Mouse (Mus musculus) forebrain, embryonic 14.5 days (tissue): Measurements from ENCODE around the gene Hectd1. TPM values are rescaled to one million over a fixed set of nuclear protein-coding genes. Genes with fewer than 3 reads are reported as not detected.
A peak's percentile ranks its signal among the peaks of the same experiment; 100 is the strongest.

Experiments used
- ATAC-seq: fragments of 200-750 bp; cut with Nextera tagmentation; 2 replicates; pipeline ENCODE4 v1.8.0; 2017; ENCODE audit warnings: mild to moderate bottlenecking, moderate library complexity
- DNase-seq: peaks from one replicate; pipeline ENCODE4 v3.0.0-alpha.2; 2015; ENCODE audit warnings: low spot score
- H3K27ac ChIP-seq: fragments of 300-500 bp; sonication (generic); 2 replicates; pipeline ENCODE4 v1.5.1; 2014; ENCODE audit warnings: low read depth, mild to moderate bottlenecking, control low read depth, low read length, moderate library complexity
- H3K27me3 ChIP-seq: fragments of 300-500 bp; sonication (generic); replicated peaks from 2 replicates; pipeline ENCODE4 v1.6.1; 2014; ENCODE audit warnings: low read length, control low read depth, mixed read lengths; ENCODE audit not compliant: control insufficient read depth, insufficient read depth
- H3K36me3 ChIP-seq: fragments of 300-500 bp; sonication (generic); 2 replicates; pipeline ENCODE4 v1.6.1; 2014; ENCODE audit warnings: low read length, control low read depth; ENCODE audit not compliant: control insufficient read depth, insufficient read depth
- H3K4me1 ChIP-seq: fragments of 300-500 bp; sonication (generic); 2 replicates; pipeline ENCODE4 v1.6.1; 2014; ENCODE audit warnings: antibody characterized with exemption, low read length, control low read depth; ENCODE audit not compliant: control insufficient read depth, insufficient read depth
- H3K4me2 ChIP-seq: fragments of 300-500 bp; sonication (generic); 2 replicates; pipeline ENCODE4 v1.6.1; 2014; ENCODE audit warnings: mild to moderate bottlenecking, control low read depth, low read length
- H3K4me3 ChIP-seq: fragments of 300-500 bp; sonication (generic); 2 replicates; pipeline ENCODE4 v1.5.1; 2014; ENCODE audit warnings: low read depth, low read length, control low read depth
- H3K9ac ChIP-seq: fragments of 300-500 bp; sonication (generic); 2 replicates; pipeline ENCODE4 v1.6.1; 2014; ENCODE audit warnings: mild to moderate bottlenecking, low read length, control low read depth, moderate library complexity
- H3K9me3 ChIP-seq: fragments of 300-500 bp; sonication (generic); replicated peaks from 2 replicates; pipeline ENCODE4 v1.6.1; 2016; ENCODE audit warnings: low read length, control low read depth, mixed read lengths; ENCODE audit not compliant: control insufficient read depth
- WGBS: fragments of 180-500 bp; shearing (Covaris S2); extraction: QIAGEN DNeasy Blood & Tissue Kit; methylation state at CpG from one replicate; pipeline ENCODE4 v1.1.7; 2014; 5-methylcytosine and 5-hydroxymethylcytosine counted together
- polyA plus RNA-seq: library from polyadenylated mRNA; unstranded; fragments of >200 nt; fragmentation: Nextera tagmentation; extraction: Ambion mirVana; gene quantifications from 2 replicates; pipeline ENCODE4 v1.2.1, GENCODE M21; 2014

Hectd1 gene
- polyA plus RNA-seq, 1 experiment from 2014 or later, result 31.1 TPM

GRCm38 (mm10) chr12:51734605-51735211 is 94.6 kb downstream of the Hectd1 start:
- Histone ChIP-seq H3K9ac (no peak overlapping the region), H3K4me3 (no peak overlapping the region), H3K4me1 (no peaks in the 10 kb centered on the region), H3K36me3 (no peaks in the 10 kb centered on the region), H3K27ac (no peak overlapping the region), H3K4me2 (no peak overlapping the region), H3K27me3 (no peaks in the 10 kb centered on the region), H3K9me3 (no peaks in the 10 kb centered on the region)
- ATAC-seq (no peak), DNase-seq (no peak)
- 88% methylated on average over 14 of the region's 14 CpGs for WGBS

- Histone ChIP-seq H3K4me1 (no peaks in the 10 kb centered on the region), H3K4me2 (no peak overlapping the region), H3K9ac (no peak overlapping the region), H3K9me3 (no peaks in the 10 kb centered on the region), H3K4me3 (no peak overlapping the region), H3K27ac (no peak overlapping the region), H3K27me3 (no peaks in the 10 kb centered on the region), H3K36me3 (no peaks in the 10 kb centered on the region)
- DNase-seq (no peak), ATAC-seq (no peak)
- WGBS, result 94% methylated on average over 9 of the region's 9 CpGs
Observed at GRCm38 (mm10) chr12:51729827-51730226, 99.5 kb downstream of the Hectd1 start.

- Histone ChIP-seq H3K27ac (no peak overlapping the region), H3K9me3 (no peaks in the 10 kb centered on the region), H3K9ac (no peak overlapping the region), H3K4me2 (no peak overlapping the region), H3K27me3 (no peaks in the 10 kb centered on the region), H3K4me1 (no peaks in the 10 kb centered on the region), H3K4me3 (no peak overlapping the region), H3K36me3 (no peaks in the 10 kb centered on the region)
- no peak for DNase-seq
- 83% methylated on average over 11 of the region's 11 CpGs for WGBS
- ATAC-seq, result no peak
Observed at GRCm38 (mm10) chr12:51729058-51729457, 100.3 kb downstream of the Hectd1 start.

GRCm38 (mm10) chr12:51721836-51722235 is 107.5 kb downstream of the Hectd1 start:
- Histone ChIP-seq H3K4me2 (no peak overlapping the region), H3K4me1 (no peaks in the 10 kb centered on the region), H3K9me3 (no peaks in the 10 kb centered on the region), H3K36me3 (peaks cover 11% of the 10 kb centered on the region; the same call in 1 of the 2 replicates), H3K27me3 (no peaks in the 10 kb centered on the region), H3K27ac (no peak overlapping the region), H3K9ac (no peak overlapping the region), H3K4me3 (no peak overlapping the region)
- ATAC-seq (no peak), DNase-seq (no peak)
- WGBS, result 96% methylated on average over 8 of the region's 8 CpGs

GRCm38 (mm10) chr12:51718617-51719016 is 110.7 kb downstream of the Hectd1 start:
- 88% methylated on average over 6 of the region's 6 CpGs for WGBS
- no peak for ATAC-seq
- DNase-seq, result no peak
- 0 out of 2 replicates have a peak, but pooled peaks cover 7% of the 10 kb centered on the region for H3K36me3 ChIP-seq
- H3K9ac ChIP-seq, result no peak overlapping the region
- no peak overlapping the region for H3K27ac ChIP-seq
- H3K4me2 ChIP-seq, result no peak overlapping the region
- H3K27me3 ChIP-seq, result no peaks in the 10 kb centered on the region
- no peak overlapping the region for H3K4me3 ChIP-seq
- no peaks in the 10 kb centered on the region for H3K4me1 ChIP-seq
- H3K9me3 ChIP-seq, result no peaks in the 10 kb centered on the region

GRCm38 (mm10) chr12:51712685-51713084 is 116.7 kb downstream of the Hectd1 start:
- 79% methylated on average over 1 of the region's 1 CpGs for WGBS
- no peak for DNase-seq

GRCm38 (mm10) chr12:51710154-51710553 is 119.2 kb downstream of the Hectd1 start:
- DNase-seq, result no peak
- Histone ChIP-seq H3K4me1 (no peaks in the 10 kb centered on the region), H3K4me2 (no peak overlapping the region), H3K9me3 (no peaks in the 10 kb centered on the region), H3K27me3 (no peaks in the 10 kb centered on the region), H3K4me3 (no peak overlapping the region), H3K36me3 (0 out of 2 replicates have a peak, but pooled peaks cover 4% of the 10 kb centered on the region), H3K9ac (no peak overlapping the region), H3K27ac (no peak overlapping the region)
- WGBS, result 84% methylated on average over 5 of the region's 5 CpGs
- ATAC-seq, result no peak

More at GRCm38 (mm10) chr12:51712685-51713084, 116.7 kb downstream of the Hectd1 start:
- H3K27me3 ChIP-seq, result no peaks in the 10 kb centered on the region
- no peaks in the 10 kb centered on the region for H3K4me1 ChIP-seq
- H3K4me3 ChIP-seq, result no peak overlapping the region
- no peak overlapping the region for H3K9ac ChIP-seq
- H3K27ac ChIP-seq, result no peak overlapping the region
- H3K36me3 ChIP-seq, result no peaks in the 10 kb centered on the region
- no peaks in the 10 kb centered on the region for H3K9me3 ChIP-seq
- ATAC-seq, result no peak
- no peak overlapping the region for H3K4me2 ChIP-seq

- Histone ChIP-seq H3K36me3 (0 out of 2 replicates have a peak, but pooled peaks cover 4% of the 10 kb centered on the region), H3K4me2 (no peak overlapping the region), H3K4me1 (no peaks in the 10 kb centered on the region), H3K9me3 (no peaks in the 10 kb centered on the region), H3K27ac (no peak overlapping the region), H3K4me3 (no peak overlapping the region), H3K9ac (no peak overlapping the region), H3K27me3 (no peaks in the 10 kb centered on the region)
- DNase-seq (no peak), ATAC-seq (no peak)
- 78% methylated on average over 3 of the region's 3 CpGs for WGBS
Observed at GRCm38 (mm10) chr12:51709741-51710140, 119.6 kb downstream of the Hectd1 start.

GRCm38 (mm10) chr12:51708941-51709686 is 120.2 kb downstream of the Hectd1 start:
- H3K27ac ChIP-seq, result no peak overlapping the region
- 62% methylated on average over 14 of the region's 14 CpGs for WGBS
- peak; percentile 17 for DNase-seq

More at GRCm38 (mm10) chr12:51708941-51709686, 120.2 kb downstream of the Hectd1 start:
- Histone ChIP-seq H3K4me3 (no peak overlapping the region), H3K27me3 (no peaks in the 10 kb centered on the region), H3K4me2 (no peak overlapping the region), H3K9me3 (no peaks in the 10 kb centered on the region), H3K4me1 (no peaks in the 10 kb centered on the region), H3K36me3 (0 out of 2 replicates have a peak, but pooled peaks cover 4% of the 10 kb centered on the region), H3K9ac (no peak overlapping the region)
- ATAC-seq, result no peak
